Mouse (Mus musculus) liver, embryonic 14.5 days (tissue): ENCODE results near the gene Neu3.

Experiments used
- CTCF ChIP-seq: IDR thresholded peaks from 2 replicates; pipeline ENCODE4 v1.5.1; 2016; ENCODE audit warnings: antibody characterized with exemption, low read depth, control low read depth
- EP300 ChIP-seq: IDR thresholded peaks from 2 replicates; pipeline ENCODE4 v1.6.1; 2016; ENCODE audit warnings: antibody characterized with exemption, low read depth

GRCm38 (mm10) chr7:99837358-99838071 is 9.3 kb upstream of the Neu3 start:
- TF ChIP-seq CTCF, result no peak
- no peak for TF ChIP-seq EP300
